Mouse (Mus musculus) midbrain, embryonic 12.5 days (tissue): ENCODE results near the gene Tmem9b. TPM values are rescaled to one million over a fixed set of nuclear protein-coding genes. Genes with fewer than 3 reads are reported as not detected.
A peak's percentile ranks its signal among the peaks of the same experiment; 100 is the strongest.

Experiments used
- ATAC-seq: fragments of 200-750 bp; cut with Nextera tagmentation; 2 replicates; pipeline ENCODE4 v1.8.0; 2017; ENCODE audit warnings: low read depth, moderate TSS enrichment, moderate library complexity; ENCODE audit not compliant: low FRiP score
- H3K27ac ChIP-seq: fragments of 300-500 bp; sonication (generic); replicated peaks from 2 replicates; pipeline ENCODE4 v1.5.1; 2016; ENCODE audit warnings: mild to moderate bottlenecking
- H3K27me3 ChIP-seq: fragments of 300-500 bp; sonication (generic); 2 replicates; pipeline ENCODE4 v1.6.1; 2016; ENCODE audit warnings: mild to moderate bottlenecking
- H3K36me3 ChIP-seq: fragments of 300-500 bp; sonication (generic); 2 replicates; pipeline ENCODE4 v1.6.1; 2016
- H3K4me1 ChIP-seq: fragments of 300-500 bp; sonication (generic); 2 replicates; pipeline ENCODE4 v1.6.1; 2016
- H3K4me2 ChIP-seq: fragments of 300-500 bp; sonication (generic); replicated peaks from 2 replicates; pipeline ENCODE4 v1.6.1; 2016; ENCODE audit warnings: mild to moderate bottlenecking, moderate library complexity
- H3K4me3 ChIP-seq: fragments of 300-500 bp; sonication (generic); 2 replicates; pipeline ENCODE4 v1.5.1; 2016; ENCODE audit warnings: mild to moderate bottlenecking
- H3K9ac ChIP-seq: fragments of 300-500 bp; sonication (generic); replicated peaks from 2 replicates; pipeline ENCODE4 v1.6.1; 2016; ENCODE audit warnings: mild to moderate bottlenecking, moderate library complexity
- H3K9me3 ChIP-seq: fragments of 300-500 bp; sonication (generic); 2 replicates; pipeline ENCODE4 v1.6.1; 2016; ENCODE audit warnings: mild to moderate bottlenecking
- WGBS: fragments of 180-500 bp; shearing (Covaris S2); methylation state at CpG from one replicate; pipeline ENCODE4 v1.1.7; 2016; 5-methylcytosine and 5-hydroxymethylcytosine counted together
- polyA plus RNA-seq: library from polyadenylated mRNA; unstranded; fragments of >200 nt; fragmentation: Nextera tagmentation; extraction: Ambion mirVana; gene quantifications from 2 replicates; pipeline ENCODE4 v1.2.1, GENCODE M21; 2016

The Tmem9b gene
- polyA plus RNA-seq, 1 experiment from 2014 or later: 64.5 TPM

- H3K9me3 ChIP-seq: 0 out of 2 replicates have a peak, but pooled peaks cover 3% of the 10 kb centered on the region
- 96% methylated on average over 5 of the region's 5 CpGs for WGBS
Observed at GRCm38 (mm10) chr7:109723697-109724096, 29.0 kb downstream of the Tmem9b start, which contains the start of gene BC051019. Gene BC051019 (minus strand): TSS chr7:109723850.

GRCm38 (mm10) chr7:109723114-109723513, 29.6 kb downstream of the Tmem9b start:
- Histone ChIP-seq H3K4me1 (no peaks in the 10 kb centered on the region), H3K4me2 (no peak overlapping the region), H3K9me3 (0 out of 2 replicates have a peak, but pooled peaks cover 3% of the 10 kb centered on the region), H3K36me3 (no peaks in the 10 kb centered on the region), H3K27ac (no peak overlapping the region), H3K4me3 (no peak overlapping the region), H3K27me3 (no peaks in the 10 kb centered on the region), H3K9ac (no peak overlapping the region)
- ATAC-seq: no peak
- WGBS: 89% methylated on average over 8 of the region's 8 CpGs

More at GRCm38 (mm10) chr7:109723697-109724096, 29.0 kb downstream of the Tmem9b start, which contains the start of gene BC051019:
- no peak within 1 kb of the TSS for H3K27ac ChIP-seq
- no peaks in the 10 kb centered on the region for H3K36me3 ChIP-seq
- no peak for ATAC-seq
- H3K4me3 ChIP-seq: no peak within 1 kb of the TSS
- H3K27me3 ChIP-seq: no peaks in the 10 kb centered on the region
- H3K9ac ChIP-seq: no peak within 1 kb of the TSS
- H3K4me2 ChIP-seq: no peak within 1 kb of the TSS
- H3K4me1 ChIP-seq: no peaks in the 10 kb centered on the region

- H3K4me1 ChIP-seq: no peaks in the 10 kb centered on the region
- no peak overlapping the region for H3K4me3 ChIP-seq
- no peaks in the 10 kb centered on the region for H3K36me3 ChIP-seq
- no peak overlapping the region for H3K9ac ChIP-seq
- H3K27me3 ChIP-seq: no peaks in the 10 kb centered on the region
- 0 out of 2 replicates have a peak, but pooled peaks cover 3% of the 10 kb centered on the region for H3K9me3 ChIP-seq
- H3K27ac ChIP-seq: no peak overlapping the region
- H3K4me2 ChIP-seq: no peak overlapping the region
- ATAC-seq: no peak
- 97% methylated on average over 2 of the region's 2 CpGs for WGBS
Observed at GRCm38 (mm10) chr7:109722618-109723017, 30.1 kb downstream of the Tmem9b start.

- Histone ChIP-seq H3K27ac (no peak overlapping the region), H3K9me3 (0 out of 2 replicates have a peak, but pooled peaks cover 3% of the 10 kb centered on the region), H3K36me3 (no peaks in the 10 kb centered on the region), H3K27me3 (no peaks in the 10 kb centered on the region), H3K4me3 (no peak overlapping the region), H3K4me1 (no peaks in the 10 kb centered on the region), H3K9ac (no peak overlapping the region), H3K4me2 (no peak overlapping the region)
- 73% methylated on average over 9 of the region's 9 CpGs for WGBS
- ATAC-seq: no peak
Observed at GRCm38 (mm10) chr7:109719286-109719685, 33.4 kb downstream of the Tmem9b start.

GRCm38 (mm10) chr7:109713434-109713982, 39.2 kb downstream of the Tmem9b start:
- Histone ChIP-seq H3K27ac (no peak overlapping the region), H3K4me1 (no peaks in the 10 kb centered on the region), H3K4me2 (no peak overlapping the region), H3K9me3 (no peaks in the 10 kb centered on the region), H3K4me3 (no peak overlapping the region), H3K36me3 (peaks cover 30% of the 10 kb centered on the region), H3K27me3 (no peaks in the 10 kb centered on the region), H3K9ac (no peak overlapping the region)
- no peak for ATAC-seq
- WGBS: 88% methylated on average over 2 of the region's 2 CpGs

- 92% methylated on average over 7 of the region's 7 CpGs for WGBS
Observed at GRCm38 (mm10) chr7:109712198-109712597, 40.5 kb downstream of the Tmem9b start.

GRCm38 (mm10) chr7:109710069-109710468, 42.6 kb downstream of the Tmem9b start:
- no peak overlapping the region for H3K9ac ChIP-seq
- ATAC-seq: no peak
- H3K36me3 ChIP-seq: peaks cover 35% of the 10 kb centered on the region
- WGBS: 82% methylated on average over 1 of the region's 1 CpGs
- H3K4me1 ChIP-seq: no peaks in the 10 kb centered on the region
- no peak overlapping the region for H3K4me3 ChIP-seq
- H3K27ac ChIP-seq: no peak overlapping the region
- H3K4me2 ChIP-seq: no peak overlapping the region
- H3K27me3 ChIP-seq: no peaks in the 10 kb centered on the region
- no peaks in the 10 kb centered on the region for H3K9me3 ChIP-seq

More at GRCm38 (mm10) chr7:109712198-109712597, 40.5 kb downstream of the Tmem9b start:
- Histone ChIP-seq H3K9ac (no peak overlapping the region), H3K4me3 (no peak overlapping the region), H3K4me2 (no peak overlapping the region), H3K9me3 (no peaks in the 10 kb centered on the region), H3K27ac (no peak overlapping the region), H3K36me3 (peaks cover 35% of the 10 kb centered on the region), H3K4me1 (no peaks in the 10 kb centered on the region), H3K27me3 (no peaks in the 10 kb centered on the region)
- no peak for ATAC-seq

- Histone ChIP-seq H3K9ac (no peak overlapping the region), H3K9me3 (no peaks in the 10 kb centered on the region), H3K4me3 (no peak overlapping the region), H3K4me2 (no peak overlapping the region), H3K4me1 (0 out of 2 replicates have a peak, but pooled peaks cover 3% of the 10 kb centered on the region), H3K27ac (no peak overlapping the region), H3K36me3 (peaks cover 35% of the 10 kb centered on the region), H3K27me3 (no peaks in the 10 kb centered on the region)
- no peak for ATAC-seq
- 84% methylated on average over 3 of the region's 3 CpGs for WGBS
Observed at GRCm38 (mm10) chr7:109708961-109709382, 43.7 kb downstream of the Tmem9b start.

- no peak for ATAC-seq
- 62% methylated on average over 4 of the region's 4 CpGs for WGBS
- Histone ChIP-seq H3K9me3 (no peaks in the 10 kb centered on the region), H3K4me3 (no peak overlapping the region), H3K27ac (no peak overlapping the region), H3K9ac (no peak overlapping the region), H3K4me2 (no peak overlapping the region), H3K36me3 (peaks cover 31% of the 10 kb centered on the region), H3K27me3 (peaks cover 8% of the 10 kb centered on the region), H3K4me1 (0 out of 2 replicates have a peak, but pooled peaks cover 4% of the 10 kb centered on the region)
Observed at GRCm38 (mm10) chr7:109707023-109707785, 45.5 kb downstream of the Tmem9b start.

- Histone ChIP-seq H3K4me3 (peak overlapping the region; percentile 63), H3K4me2 (peak overlapping the region; percentile 64), H3K9me3 (no peaks in the 10 kb centered on the region), H3K4me1 (0 out of 2 replicates have a peak, but pooled peaks cover 4% of the 10 kb centered on the region), H3K36me3 (peaks cover 11% of the 10 kb centered on the region; the same call in 1 of the 2 replicates), H3K27ac (no peak overlapping the region; the same call in 1 of the 2 replicates), H3K27me3 (peaks cover 8% of the 10 kb centered on the region), H3K9ac (no peak overlapping the region)
- ATAC-seq: no peak
- 64% methylated on average over 3 of the region's 3 CpGs for WGBS
Observed at GRCm38 (mm10) chr7:109704461-109704860, 48.2 kb downstream of the Tmem9b start.

GRCm38 (mm10) chr7:109704016-109704377, 48.7 kb downstream of the Tmem9b start:
- peak overlapping the region; percentile 64 for H3K4me2 ChIP-seq
- peak overlapping the region; percentile 63 for H3K4me3 ChIP-seq
- peaks cover 8% of the 10 kb centered on the region; the same call in 1 of the 2 replicates for H3K36me3 ChIP-seq
- no peaks in the 10 kb centered on the region for H3K9me3 ChIP-seq
- WGBS: 2% methylated on average over 17 of the region's 17 CpGs
- H3K9ac ChIP-seq: peak overlapping the region; percentile 61
- no peak for ATAC-seq
- peaks cover 8% of the 10 kb centered on the region for H3K27me3 ChIP-seq
- peak overlapping the region; percentile 44 for H3K27ac ChIP-seq
- 0 out of 2 replicates have a peak, but pooled peaks cover 4% of the 10 kb centered on the region for H3K4me1 ChIP-seq
